ENCODE assay signal across 6 mouse cellular contexts in the genomic region with DNA sequence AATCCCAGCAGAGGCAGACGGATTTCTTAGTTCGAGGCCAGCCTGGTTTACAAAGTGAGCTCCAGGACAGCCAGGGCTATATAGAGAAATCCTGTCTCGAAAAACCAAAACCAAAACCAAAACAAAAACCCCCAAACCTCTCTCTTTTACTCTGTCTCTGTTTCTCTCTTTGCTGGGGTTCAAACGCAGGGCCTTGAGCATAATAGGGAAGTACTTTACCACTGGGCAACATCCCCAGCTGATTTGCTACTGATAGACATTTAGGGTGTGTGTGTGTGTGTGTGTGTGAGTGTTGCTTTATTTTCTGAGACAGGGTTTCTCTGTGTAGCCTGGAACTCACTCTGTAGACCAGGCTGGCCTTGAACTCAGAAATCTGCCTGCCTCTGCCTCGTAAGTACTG. TPM values are rescaled to one million over a fixed set of nuclear protein-coding genes. Genes with fewer than 3 reads are reported as not detected.
"Had no signal": no experiment of that assay in that cellular context is flagged by ENCODE, and none has a peak within 500 bp of the region (broad histone marks: within the 10 kb centered on the region; RNA-seq: fewer than 3 reads in every experiment).

No protein-coding gene starts in this region.

RNA-seq across cellular contexts. Expression of gene Tomt, which starts 42.8 kb away (rescaled TPM):
- total RNA-seq: left cerebral cortex, adult 18-20 months; left cerebral cortex, postnatal 10 days; left cerebral cortex, postnatal 4 days; liver, adult 2 months had no signal
- polyA plus RNA-seq: lung, adult 2 months; small intestine, adult 2 months had no signal
